Mouse (Mus musculus) megakaryocyte, embryonic 14.5 days (primary cell): ENCODE measurements around the gene 1600014C23Rik.

Source experiments
- FLI1 ChIP-seq: IDR thresholded peaks from 2 replicates; pipeline ENCODE4 v1.6.1; 2012; ENCODE audit warnings: low read length, inconsistent platforms, mixed read lengths
- GATA1 ChIP-seq: IDR thresholded peaks from 3 replicates; pipeline ENCODE4 v1.6.1; 2012; ENCODE audit warnings: mixed read lengths, low read length, inconsistent platforms, borderline replicate concordance

- TF ChIP-seq GATA1 (no peak), FLI1 (no peak)
Measured at GRCm38 (mm10) chr17:45747858-45748785, 14.5 kb upstream of the 1600014C23Rik start.
